Mouse (Mus musculus): ENCODE data around the gene Tbx3. TPM values are rescaled to one million over a fixed set of nuclear protein-coding genes. Genes with fewer than 3 reads are reported as not detected.

Tbx3 gene
- polyA plus RNA-seq, 1 experiment from 2014 or later, result 6.8 TPM

- WGBS, result 15% methylated on average over 36 of the region's 36 CpGs
- Histone ChIP-seq H3K27me3 (ENCODE audit: control insufficient read depth, insufficient read depth, low read length) (peaks cover 13% of the 10 kb centered on the region; the same call in 1 of the 2 replicates), H3K27ac (replicated peaks) (no peak overlapping the region), H3K4me1 (replicated peaks; ENCODE audit: control insufficient read depth, insufficient read depth) (no peaks in the 10 kb centered on the region), H3K4me2 (replicated peaks; ENCODE audit: low read depth) (no peak overlapping the region), H3K9me3 (ENCODE audit: control insufficient read depth, low read length) (no peaks in the 10 kb centered on the region), H3K9ac (ENCODE audit: low read length) (no peak overlapping the region), H3K4me3 (ENCODE audit: low read depth, low read length) (0 out of 2 replicates have a peak overlapping the region, but pooled peaks have one; percentile 6), H3K36me3 (ENCODE audit: control insufficient read depth, insufficient read depth, low read length) (0 out of 2 replicates have a peak, but pooled peaks cover 4% of the 10 kb centered on the region)
- TF ChIP-seq CTCF (IDR thresholded peaks at IDR 0.05; ENCODE audit: low read depth) (no peak), EP300 (optimal IDR thresholded peaks at IDR 0.05) (no peak)
- ATAC-seq (ENCODE audit: low FRiP score, low TSS enrichment) (peak; percentile 45; the same call in 1 of the 2 replicates), DNase-seq (ENCODE audit: low spot score) (peak; percentile 26)
Observed at GRCm38 (mm10) chr5:119687005-119687855, 16.8 kb downstream of the Tbx3 start.

- TF ChIP-seq EP300 (optimal IDR thresholded peaks at IDR 0.05), result no peak
- TF ChIP-seq CTCF (IDR thresholded peaks at IDR 0.05; ENCODE audit: low read depth), result no peak
- Histone ChIP-seq H3K27me3 (ENCODE audit: control insufficient read depth, insufficient read depth, low read length) (peaks cover 13% of the 10 kb centered on the region; the same call in 1 of the 2 replicates), H3K4me1 (replicated peaks; ENCODE audit: control insufficient read depth, insufficient read depth) (no peaks in the 10 kb centered on the region), H3K36me3 (ENCODE audit: control insufficient read depth, insufficient read depth, low read length) (no peaks in the 10 kb centered on the region), H3K4me3 (ENCODE audit: low read depth, low read length) (no peak overlapping the region), H3K9me3 (ENCODE audit: control insufficient read depth, low read length) (no peaks in the 10 kb centered on the region), H3K27ac (replicated peaks) (no peak overlapping the region), H3K9ac (ENCODE audit: low read length) (no peak overlapping the region), H3K4me2 (replicated peaks; ENCODE audit: low read depth) (no peak overlapping the region)
- no peak for ATAC-seq (ENCODE audit: low FRiP score, low TSS enrichment)
- no peak for DNase-seq (ENCODE audit: low spot score)
- WGBS, result 35% methylated on average over 22 of the region's 22 CpGs
Observed at GRCm38 (mm10) chr5:119687856-119688206, 17.4 kb downstream of the Tbx3 start.

GRCm38 (mm10) chr5:119688306-119688705, 17.8 kb downstream of the Tbx3 start:
- no peak for DNase-seq (ENCODE audit: low spot score)
- Histone ChIP-seq H3K4me3 (ENCODE audit: low read depth, low read length) (no peak overlapping the region), H3K4me1 (replicated peaks; ENCODE audit: control insufficient read depth, insufficient read depth) (no peaks in the 10 kb centered on the region), H3K4me2 (replicated peaks; ENCODE audit: low read depth) (no peak overlapping the region), H3K9ac (ENCODE audit: low read length) (no peak overlapping the region), H3K27ac (replicated peaks) (no peak overlapping the region), H3K36me3 (ENCODE audit: control insufficient read depth, insufficient read depth, low read length) (no peaks in the 10 kb centered on the region), H3K9me3 (ENCODE audit: control insufficient read depth, low read length) (no peaks in the 10 kb centered on the region), H3K27me3 (ENCODE audit: control insufficient read depth, insufficient read depth, low read length) (peaks cover 13% of the 10 kb centered on the region; the same call in 1 of the 2 replicates)
- WGBS, result 52% methylated on average over 3 of the region's 3 CpGs
- no peak for ATAC-seq (ENCODE audit: low FRiP score, low TSS enrichment)
- TF ChIP-seq EP300 (optimal IDR thresholded peaks at IDR 0.05) (no peak), CTCF (IDR thresholded peaks at IDR 0.05; ENCODE audit: low read depth) (no peak)

- no peak overlapping the region for H3K4me2 ChIP-seq (replicated peaks; ENCODE audit: low read depth)
- ATAC-seq (ENCODE audit: low FRiP score, low TSS enrichment) (no peak), DNase-seq (ENCODE audit: low spot score) (no peak)
- H3K27ac ChIP-seq (replicated peaks), result no peak overlapping the region
- TF ChIP-seq EP300 (optimal IDR thresholded peaks at IDR 0.05), result no peak
- TF ChIP-seq CTCF (IDR thresholded peaks at IDR 0.05; ENCODE audit: low read depth), result no peak
- H3K4me3 ChIP-seq (ENCODE audit: low read depth, low read length), result no peak overlapping the region
- no peaks in the 10 kb centered on the region for H3K4me1 ChIP-seq (replicated peaks; ENCODE audit: control insufficient read depth, insufficient read depth)
- H3K9me3 ChIP-seq (ENCODE audit: control insufficient read depth, low read length), result no peaks in the 10 kb centered on the region
- H3K9ac ChIP-seq (ENCODE audit: low read length), result no peak overlapping the region
- WGBS, result 41% methylated on average over 8 of the region's 8 CpGs
- H3K27me3 ChIP-seq (ENCODE audit: control insufficient read depth, insufficient read depth, low read length), result peaks cover 13% of the 10 kb centered on the region; the same call in 1 of the 2 replicates
- no peaks in the 10 kb centered on the region for H3K36me3 ChIP-seq (ENCODE audit: control insufficient read depth, insufficient read depth, low read length)
Observed at GRCm38 (mm10) chr5:119688914-119689420, 18.5 kb downstream of the Tbx3 start.

GRCm38 (mm10) chr5:119689501-119689900, 19.0 kb downstream of the Tbx3 start:
- no peak for TF ChIP-seq CTCF (IDR thresholded peaks at IDR 0.05; ENCODE audit: low read depth)
- TF ChIP-seq EP300 (optimal IDR thresholded peaks at IDR 0.05), result no peak
- 41% methylated on average over 3 of the region's 3 CpGs for WGBS
- peaks cover 15% of the 10 kb centered on the region; the same call in 1 of the 2 replicates for H3K27me3 ChIP-seq (ENCODE audit: control insufficient read depth, insufficient read depth, low read length)
- H3K4me3 ChIP-seq (ENCODE audit: low read depth, low read length), result no peak overlapping the region
- no peak for DNase-seq (ENCODE audit: low spot score)
- H3K4me2 ChIP-seq (replicated peaks; ENCODE audit: low read depth), result no peak overlapping the region
- H3K9me3 ChIP-seq (ENCODE audit: control insufficient read depth, low read length), result no peaks in the 10 kb centered on the region
- H3K9ac ChIP-seq (ENCODE audit: low read length), result no peak overlapping the region
- H3K4me1 ChIP-seq (replicated peaks; ENCODE audit: control insufficient read depth, insufficient read depth), result no peaks in the 10 kb centered on the region
- ATAC-seq (ENCODE audit: low FRiP score, low TSS enrichment), result no peak
- no peak overlapping the region for H3K27ac ChIP-seq (replicated peaks)
- no peaks in the 10 kb centered on the region for H3K36me3 ChIP-seq (ENCODE audit: control insufficient read depth, insufficient read depth, low read length)

- no peak overlapping the region for H3K4me3 ChIP-seq (ENCODE audit: low read depth, low read length)
- TF ChIP-seq EP300 (optimal IDR thresholded peaks at IDR 0.05) (no peak), CTCF (IDR thresholded peaks at IDR 0.05; ENCODE audit: low read depth) (peak; percentile 91)
- H3K27me3 ChIP-seq (ENCODE audit: control insufficient read depth, insufficient read depth, low read length), result peaks cover 15% of the 10 kb centered on the region; the same call in 1 of the 2 replicates
- H3K4me2 ChIP-seq (replicated peaks; ENCODE audit: low read depth), result no peak overlapping the region
- H3K9me3 ChIP-seq (ENCODE audit: control insufficient read depth, low read length), result no peaks in the 10 kb centered on the region
- no peak overlapping the region for H3K27ac ChIP-seq (replicated peaks)
- WGBS, result under 1% methylated on average over 13 of the region's 13 CpGs
- H3K36me3 ChIP-seq (ENCODE audit: control insufficient read depth, insufficient read depth, low read length), result no peaks in the 10 kb centered on the region
- no peaks in the 10 kb centered on the region for H3K4me1 ChIP-seq (replicated peaks; ENCODE audit: control insufficient read depth, insufficient read depth)
- DNase-seq (ENCODE audit: low spot score), result peak; percentile 80
- H3K9ac ChIP-seq (ENCODE audit: low read length), result no peak overlapping the region
- ATAC-seq (ENCODE audit: low FRiP score, low TSS enrichment), result no peak; the same call in 1 of the 2 replicates
Observed at GRCm38 (mm10) chr5:119691075-119691474, 20.6 kb downstream of the Tbx3 start.

Measured in stomach, postnatal 0 days (tissue).